Mouse (Mus musculus) small intestine, adult 2 months (tissue): ENCODE measurements around the gene Cic.

ENCODE experiments used
- CTCF ChIP-seq: fragments of 200-500 bp; IDR thresholded peaks from 2 replicates; pipeline ENCODE4 v1.5.1; 2012; ENCODE audit warnings: low read depth, mild to moderate bottlenecking, control low read depth, inconsistent platforms, low read length, moderate library complexity, mixed read lengths; ENCODE audit not compliant: insufficient replicate concordance, insufficient read length; ENCODE audit errors: extremely low read depth
- POLR2A ChIP-seq: fragments of 200-500 bp; IDR thresholded peaks from 2 replicates; pipeline ENCODE4 v1.6.1; 2012; ENCODE audit warnings: low read depth, mild to moderate bottlenecking, control low read depth, inconsistent platforms, low read length, moderate library complexity

DNA sequence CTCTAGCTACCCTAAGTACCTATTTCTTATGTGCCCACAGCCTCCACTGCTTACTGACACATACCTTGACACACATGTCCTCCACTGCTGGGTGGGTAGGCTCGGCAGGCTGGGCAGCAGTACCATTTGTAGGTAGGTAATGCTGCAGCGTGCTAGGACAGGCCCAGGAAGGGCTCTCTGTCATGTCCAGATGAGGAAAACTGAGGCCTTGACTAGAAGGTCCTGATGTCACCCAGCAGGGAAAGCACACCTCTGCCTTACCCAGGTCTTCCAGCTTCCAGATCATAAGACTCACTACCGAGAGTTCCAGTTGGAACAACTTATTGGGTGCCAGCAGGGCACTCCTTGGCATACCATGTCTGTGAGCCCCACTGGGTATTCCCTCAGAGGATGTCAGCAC is 7.5 kb downstream of the Cic start:
- TF ChIP-seq CTCF = no peak
- TF ChIP-seq POLR2A = no peak
